ENCODE assay signal across 7 mouse cellular contexts in the genomic region with DNA sequence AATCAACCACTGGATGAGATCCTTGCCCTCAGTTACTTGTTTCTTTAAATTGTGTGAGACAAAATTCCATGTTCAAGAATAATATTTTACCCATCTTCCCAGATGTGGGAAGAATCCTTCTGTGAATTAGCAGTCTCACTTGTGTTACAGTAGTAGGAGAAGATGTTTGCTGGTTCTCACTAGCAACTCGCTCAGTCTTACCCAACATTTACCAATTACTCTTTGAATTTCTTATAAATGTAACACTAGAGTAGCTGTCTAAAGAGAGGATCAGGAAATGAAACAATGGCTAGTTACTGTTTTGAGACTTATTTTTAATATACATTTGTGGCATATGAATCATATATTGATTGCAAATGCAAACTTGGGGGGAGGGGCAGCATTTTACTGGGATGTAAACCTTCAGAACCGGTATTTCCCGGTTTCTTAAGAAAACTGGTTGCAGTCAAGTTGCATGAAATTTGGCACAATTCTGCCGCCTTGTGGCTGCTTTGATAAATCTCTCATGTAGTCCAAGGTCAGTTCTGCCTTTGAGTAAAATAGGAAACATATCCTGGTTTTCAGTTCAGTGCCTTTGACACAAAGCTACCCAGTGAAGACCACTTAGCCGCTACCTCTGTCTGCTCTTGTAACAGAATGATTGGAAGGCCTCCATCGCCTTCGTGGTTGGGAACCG. TPM values are rescaled to one million over a fixed set of nuclear protein-coding genes. Genes with fewer than 3 reads are reported as not detected.
DNase-seq lines count a peak whose midpoint lies in the region; ATAC-seq and TF ChIP-seq lines count a peak whose summit lies in the region.

No protein-coding gene starts in this region.

- DNase-seq in Muller cell, postnatal 12 days (ENCODE audit: inconsistent ontology term) = peak; percentile 13
- DNase-seq in cerebellum, adult 9-11 months = peak; percentile 28
- peak; percentile 18 to 51 for DNase-seq in frontal cortex, postnatal 14 days (ENCODE audit: low spot score in 2 of 2)
- peak; percentile 78 for DNase-seq in kidney, postnatal 4 days
- DNase-seq in lung, postnatal 0 days (ENCODE audit: low spot score) = peak; percentile 45
- DNase-seq in right cerebral cortex, postnatal 10 days (ENCODE audit: low spot score in 2 of 2) = peak; percentile 71 to 81

- 34% methylated on average over 8 of the region's 8 CpGs for WGBS in lung, postnatal 0 days

- no peak overlapping the region for H3K27ac ChIP-seq in lung, postnatal 0 days (ENCODE audit: low read length)

- no peak overlapping the region for H3K4me3 ChIP-seq in E14TG2a.4 (replicated peaks; ENCODE audit: low read length)
- no peak overlapping the region for H3K4me3 ChIP-seq in lung, postnatal 0 days (ENCODE audit: low read depth, low read length)

- H3K36me3 ChIP-seq in E14TG2a.4 (ENCODE audit: insufficient read depth, low read length) = no peaks in the 10 kb centered on the region
- no peaks in the 10 kb centered on the region for H3K36me3 ChIP-seq in lung, postnatal 0 days (ENCODE audit: insufficient read depth, low read length)

- H3K4me1 ChIP-seq in E14TG2a.4 (replicated peaks; ENCODE audit: low read depth, low read length) = no peaks in the 10 kb centered on the region
- no peaks in the 10 kb centered on the region for H3K4me1 ChIP-seq in lung, postnatal 0 days (ENCODE audit: insufficient read depth, low read depth, low read length)

- TF ChIP-seq CTCF in E14TG2a.4 (conservative IDR thresholded peaks at IDR 0.05; ENCODE audit: low read length) = peak; percentile 35
- peak; percentile 69 for TF ChIP-seq CTCF in lung, postnatal 0 days (IDR thresholded peaks at IDR 0.05)

- no peak for TF ChIP-seq EP300 in lung, postnatal 0 days (IDR thresholded peaks at IDR 0.05)

- H3K9ac ChIP-seq in lung, postnatal 0 days (replicated peaks; ENCODE audit: low read depth) = no peak overlapping the region

- ATAC-seq in lung, postnatal 0 days = no peak

- no peak overlapping the region for H3K4me2 ChIP-seq in lung, postnatal 0 days (replicated peaks; ENCODE audit: low read depth, low read length)

- peaks cover 29% of the 10 kb centered on the region for H3K9me3 ChIP-seq in E14TG2a.4 (ENCODE audit: low read length)
- no peaks in the 10 kb centered on the region for H3K9me3 ChIP-seq in lung, postnatal 0 days (ENCODE audit: low read length)

- H3K27me3 ChIP-seq in E14TG2a.4 (ENCODE audit: insufficient read depth, low read length) = no peaks in the 10 kb centered on the region
- no peaks in the 10 kb centered on the region for H3K27me3 ChIP-seq in lung, postnatal 0 days (replicated peaks; ENCODE audit: insufficient read depth, low read length)

RNA-seq across cellular contexts. Expression of gene Spag17, which starts 53.5 kb away (rescaled TPM):
- polyA plus RNA-seq in lung, postnatal 0 days (2015; fragmentation: Nextera tagmentation; extraction: Ambion mirVana) = 5.9 and 10.1 TPM in 2 replicates

Comparison
In these comparisons a context has a peak if more than half of its experiments do, and no peak if none do; other contexts are left out.
1. DNase-seq: peak in every context shown above with its lines; median percentile 78 in kidney, postnatal 4 days; 76 in right cerebral cortex, postnatal 10 days; 45 in lung, postnatal 0 days; 34 in frontal cortex, postnatal 14 days; 28 in cerebellum, adult 9-11 months; 13 in Muller cell, postnatal 12 days.